Mouse (Mus musculus) ovary, adult 18-20 months (tissue): ENCODE measurements around the gene Adh1.

Experiments used
- DNase-seq: peaks from one replicate; pipeline ENCODE4 v3.0.0; 2022; ENCODE audit warnings: low spot score, mixed read lengths

Adh1 gene

DNA sequence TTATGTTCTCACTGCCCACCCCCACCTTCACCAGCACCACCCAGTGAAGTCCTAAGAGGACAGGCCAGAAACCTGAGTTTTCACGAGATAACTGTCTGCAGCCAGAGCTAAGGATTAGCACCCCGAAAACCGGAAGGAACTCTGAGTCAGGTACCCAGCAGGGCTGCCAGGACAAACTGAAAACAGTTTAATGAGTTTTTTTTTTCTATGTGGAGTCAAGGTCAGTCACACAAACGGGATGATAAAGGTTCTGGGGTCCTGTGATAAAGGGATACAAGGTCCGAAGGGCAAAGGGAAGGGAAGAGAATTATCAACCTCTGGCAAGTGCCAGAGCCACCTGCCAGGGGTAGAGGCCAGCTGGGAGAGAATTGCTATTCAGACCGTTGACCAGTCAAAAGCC is 19.4 kb upstream of the Adh1 start:
- no peak for DNase-seq

DNA sequence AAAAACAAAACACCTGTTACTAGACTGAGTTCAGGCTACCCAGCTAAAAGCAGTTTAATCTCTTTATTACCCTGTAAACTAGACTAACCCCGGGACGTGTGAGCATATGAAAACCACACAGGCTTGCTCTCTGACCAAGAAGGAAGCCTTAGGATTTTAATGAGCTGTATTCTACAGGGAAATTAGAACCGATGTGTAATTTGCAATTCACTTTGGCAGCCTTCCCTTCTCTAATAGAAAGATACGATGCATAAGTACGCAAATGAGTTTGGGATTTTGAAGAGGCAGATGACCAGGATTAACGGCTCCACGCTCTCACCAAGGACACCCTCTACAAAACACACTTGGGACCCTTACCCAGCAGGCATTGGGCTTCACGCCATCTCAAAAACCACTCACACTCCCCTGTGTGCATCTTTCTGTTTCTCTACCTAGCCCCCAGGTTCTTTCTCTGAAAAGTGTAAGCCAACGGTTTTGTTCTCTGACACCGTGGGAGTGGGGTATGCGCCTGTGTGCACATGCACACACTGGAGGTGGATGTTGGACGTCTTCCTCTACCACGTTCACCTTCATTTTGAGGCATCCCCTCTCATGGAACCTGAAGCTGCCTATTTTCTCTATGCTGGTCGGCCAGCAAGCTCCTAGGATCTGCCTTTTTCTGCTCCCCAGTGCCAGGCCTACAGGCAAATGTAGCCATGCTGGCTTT is 18.6 kb upstream of the Adh1 start:
- DNase-seq: no peak

DNA sequence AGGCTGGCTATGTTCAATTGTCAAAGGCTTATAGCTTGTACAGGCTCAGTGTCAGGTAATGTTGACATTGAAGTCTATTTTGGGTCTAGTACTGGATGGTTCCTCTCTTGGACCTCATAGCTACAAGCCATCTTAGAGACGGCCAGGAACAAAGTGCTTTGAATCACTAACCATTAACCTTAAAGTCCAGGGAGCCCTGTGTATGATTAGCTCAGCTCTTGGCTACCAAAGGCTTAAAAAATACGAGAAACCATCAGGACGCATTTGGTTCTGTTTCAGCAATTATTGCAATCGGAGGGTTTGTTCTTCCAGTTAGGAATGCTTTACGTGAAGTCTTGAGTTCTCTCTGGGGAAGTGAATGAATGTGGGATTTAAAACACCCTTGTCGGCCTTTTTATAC is 17.9 kb upstream of the Adh1 start:
- no peak for DNase-seq

DNA sequence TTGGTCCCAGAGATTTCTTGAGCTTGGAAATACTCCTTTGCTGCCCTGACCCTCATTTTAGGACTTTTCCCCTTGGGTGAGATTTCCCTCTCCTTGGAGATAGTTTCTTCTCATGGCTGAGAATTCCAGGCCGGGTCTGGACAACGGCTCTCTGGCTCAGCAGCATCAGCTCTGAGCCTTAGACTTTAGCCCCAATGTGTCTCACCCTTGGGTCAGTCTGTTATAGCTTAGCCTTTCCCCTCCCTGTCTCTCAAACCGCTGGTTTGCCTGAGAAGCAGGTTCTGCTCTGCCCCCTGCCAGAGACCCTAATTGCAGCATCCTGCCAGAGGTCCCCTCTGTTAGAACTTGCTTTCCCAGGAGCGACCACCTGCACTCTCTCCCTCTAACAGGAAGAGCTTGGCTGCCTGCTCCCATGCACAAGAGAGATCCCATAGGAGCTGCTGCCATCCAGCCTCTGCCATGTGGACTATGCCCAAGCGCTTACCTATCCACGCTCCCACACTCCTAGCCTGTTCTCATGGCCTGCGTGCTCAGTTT is 16.4 kb upstream of the Adh1 start:
- DNase-seq: no peak

DNA sequence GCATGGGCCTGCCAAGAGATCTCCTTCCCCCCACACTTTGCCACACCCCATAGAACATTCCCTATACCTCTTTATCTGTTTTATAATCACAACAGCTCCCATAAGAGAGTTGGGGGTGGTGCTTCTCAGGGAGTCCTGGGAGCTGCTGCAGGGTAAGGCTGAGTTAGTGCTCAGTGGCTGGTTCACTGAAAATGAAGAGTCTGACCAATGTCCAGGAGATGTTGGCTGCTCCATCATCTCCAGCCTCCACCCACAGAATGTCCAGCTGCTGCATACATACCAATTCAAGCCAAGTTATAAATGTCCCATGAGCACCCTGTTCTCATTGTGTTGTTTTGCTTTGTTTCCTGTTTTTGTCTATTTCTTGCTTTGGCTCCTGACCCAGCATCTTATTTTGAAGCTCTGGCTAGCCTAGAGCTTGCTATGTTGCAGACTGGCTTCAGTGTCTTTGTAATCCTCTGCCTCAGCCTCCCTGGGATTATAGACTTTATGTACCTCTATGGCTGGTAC is 14.2 kb upstream of the Adh1 start:
- no peak for DNase-seq

DNA sequence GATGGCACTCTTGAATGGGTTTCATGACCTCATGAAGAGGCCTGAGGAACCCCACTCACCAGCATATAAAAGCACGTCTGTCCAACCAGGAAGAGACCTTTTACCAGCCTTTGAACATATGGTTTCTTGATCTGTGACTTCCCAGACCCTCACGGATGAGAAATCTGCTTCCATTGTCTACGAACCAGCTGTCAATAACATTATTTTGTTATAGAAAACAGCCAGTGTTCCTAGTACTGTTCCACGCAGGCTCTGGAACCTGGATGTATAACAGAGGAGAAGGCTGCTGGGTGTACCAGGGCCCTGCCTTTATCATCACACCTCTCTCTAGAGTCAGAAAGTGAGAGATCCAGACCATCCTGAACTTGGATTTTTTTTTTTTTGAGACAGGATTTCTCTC is 13.6 kb upstream of the Adh1 start:
- no peak for DNase-seq

DNA sequence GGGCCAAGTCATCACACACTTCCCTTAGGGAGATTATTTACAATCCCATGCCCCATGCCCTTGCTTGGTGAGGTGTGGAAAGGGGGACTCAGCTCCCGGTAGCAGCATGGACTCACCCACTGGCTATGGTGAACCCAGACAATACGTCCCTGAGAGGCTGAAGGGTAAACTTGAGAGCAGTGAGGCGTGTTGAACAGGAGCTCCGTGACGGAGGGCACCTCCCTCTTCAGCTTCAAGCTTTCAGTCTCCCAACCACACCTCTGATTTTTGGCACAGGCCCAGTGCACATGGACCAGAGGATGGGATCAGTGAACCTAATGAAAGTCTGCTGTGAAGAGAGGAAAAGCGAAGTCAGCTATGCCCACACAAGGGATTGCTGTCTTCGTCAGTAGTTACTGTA is 12.8 kb upstream of the Adh1 start:
- no peak for DNase-seq

DNA sequence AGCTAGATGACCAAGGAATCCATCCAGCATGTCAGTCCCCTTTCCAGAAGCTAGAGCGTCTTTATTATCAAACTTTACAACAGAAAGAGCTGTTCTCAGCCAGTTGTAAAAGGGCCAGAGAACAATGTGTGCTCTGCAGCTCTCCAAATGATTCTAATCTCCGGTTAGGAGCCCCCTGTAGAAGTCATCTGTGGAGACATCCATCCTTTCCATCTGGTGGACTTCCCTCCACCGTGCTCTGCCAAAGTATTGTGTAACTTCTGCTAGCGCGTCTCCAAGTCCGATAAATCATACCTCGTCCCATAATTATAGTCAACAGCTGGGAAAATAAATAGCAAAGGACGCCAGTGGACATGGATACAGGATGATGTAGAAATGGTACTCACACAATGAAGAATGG is 12.0 kb upstream of the Adh1 start:
- DNase-seq: no peak

DNA sequence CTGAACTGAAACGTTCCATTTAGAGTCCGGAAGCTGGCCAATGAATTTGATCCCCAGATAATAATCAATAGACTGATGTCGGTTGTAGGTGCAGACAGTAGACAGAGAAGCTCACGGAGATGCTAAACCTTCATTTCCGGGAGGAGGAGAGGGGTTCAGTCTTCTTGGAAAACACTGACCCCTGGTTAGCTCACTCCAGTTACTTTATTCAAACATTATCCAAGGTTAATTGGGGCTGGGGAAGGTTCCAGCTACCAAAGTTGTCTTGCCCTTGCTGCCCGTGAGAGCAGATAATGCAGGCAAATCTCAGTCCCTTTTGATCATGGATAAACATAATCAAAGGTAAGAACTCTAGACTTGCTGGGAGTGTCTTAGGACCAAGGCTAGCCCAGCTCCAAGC is 9.6 kb upstream of the Adh1 start:
- no peak for DNase-seq

DNA sequence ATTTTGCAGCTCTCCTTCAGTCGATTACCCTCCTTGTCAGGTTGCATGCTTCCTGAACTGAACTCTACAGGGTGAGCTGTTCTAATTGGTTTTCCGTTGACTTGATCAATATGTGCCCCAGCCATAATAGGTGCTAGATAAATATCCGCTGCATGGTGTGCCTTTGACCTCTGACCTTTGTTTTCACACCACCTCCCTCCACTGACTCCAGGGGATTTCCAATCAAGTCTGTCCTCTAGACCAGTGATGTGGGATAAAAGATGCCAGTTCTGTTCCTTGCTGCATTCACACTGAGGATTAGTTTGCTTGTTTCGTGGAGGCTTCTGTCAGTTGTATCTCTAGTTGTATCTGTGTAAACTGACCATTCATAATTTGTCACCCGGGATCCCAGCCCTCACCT is 6.6 kb upstream of the Adh1 start:
- DNase-seq: no peak

DNA sequence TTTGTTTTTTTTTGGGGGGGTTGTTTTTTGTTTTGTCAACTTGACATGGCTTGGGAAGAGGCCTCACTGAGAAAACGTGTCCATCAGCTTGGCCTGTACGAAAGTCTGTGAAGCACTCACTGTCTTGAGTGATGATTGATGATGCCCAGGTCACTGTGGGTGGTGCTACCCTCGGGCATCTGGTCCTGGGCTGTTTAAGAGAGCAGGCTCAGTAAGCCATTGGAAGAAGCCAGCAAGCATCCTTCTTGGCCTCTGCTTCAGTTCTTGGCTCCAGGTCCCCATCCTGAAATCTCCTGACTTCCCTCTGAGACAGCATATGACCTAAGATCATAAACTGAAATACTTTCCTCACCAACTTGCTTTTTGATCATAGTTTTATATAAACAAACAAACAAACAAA is 5.4 kb upstream of the Adh1 start:
- DNase-seq: no peak

DNA sequence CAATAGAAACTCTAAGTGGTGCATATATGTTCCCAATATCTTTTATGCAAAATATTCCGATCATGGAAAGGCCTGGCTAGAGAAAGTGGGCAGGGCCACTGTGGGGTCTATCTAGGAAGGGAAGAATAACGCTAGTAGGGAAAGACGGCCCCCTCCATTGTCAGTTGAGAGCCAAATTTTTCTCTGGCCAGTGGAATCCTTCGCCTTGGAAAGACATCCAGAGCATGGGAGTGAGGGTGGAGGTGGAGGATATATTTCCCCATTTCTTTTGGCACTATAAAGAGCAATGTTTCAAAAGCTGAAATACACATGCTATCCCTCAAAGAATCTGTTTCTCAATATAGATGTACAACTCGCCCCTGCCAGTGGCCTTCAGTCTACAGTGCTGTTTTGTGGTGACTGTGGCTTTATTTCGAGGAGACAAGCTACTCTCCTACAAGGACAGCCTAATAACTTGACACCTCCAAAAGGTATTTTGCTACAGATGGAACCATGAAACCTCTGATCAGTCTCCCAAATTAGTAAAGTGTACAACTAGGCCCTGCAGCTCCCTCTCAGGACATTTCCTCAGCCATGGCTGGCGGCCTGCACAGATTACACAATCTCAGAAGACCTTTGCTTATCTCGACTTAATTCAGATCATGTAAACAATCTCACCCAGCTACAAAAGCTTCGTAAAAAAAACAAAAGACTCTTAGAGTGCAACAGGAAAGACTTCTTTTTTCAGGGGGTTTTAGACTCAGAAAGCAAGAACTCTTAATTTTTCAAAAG is 4.8 kb upstream of the Adh1 start:
- peak; percentile 42 for DNase-seq

DNA sequence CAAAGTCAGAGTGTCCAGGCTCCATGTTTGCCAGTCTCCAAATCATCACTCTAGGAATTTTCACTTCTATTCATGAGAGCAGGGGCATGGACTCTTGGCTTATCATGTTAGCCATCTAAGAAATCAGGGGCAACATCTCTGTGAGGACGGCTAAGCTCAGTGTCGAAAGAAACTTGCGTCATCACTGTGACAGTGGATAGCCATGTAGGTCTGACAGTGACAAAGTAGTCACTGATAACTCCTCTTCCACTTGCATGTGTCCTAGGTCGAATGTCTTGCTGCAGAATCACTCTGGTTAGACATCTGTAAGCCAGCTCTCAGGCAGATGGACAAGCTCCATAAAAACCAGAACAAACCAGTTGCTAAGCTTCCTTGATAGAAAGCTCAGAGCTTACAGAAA is 1.8 kb downstream of the Adh1 start:
- no peak for DNase-seq

DNA sequence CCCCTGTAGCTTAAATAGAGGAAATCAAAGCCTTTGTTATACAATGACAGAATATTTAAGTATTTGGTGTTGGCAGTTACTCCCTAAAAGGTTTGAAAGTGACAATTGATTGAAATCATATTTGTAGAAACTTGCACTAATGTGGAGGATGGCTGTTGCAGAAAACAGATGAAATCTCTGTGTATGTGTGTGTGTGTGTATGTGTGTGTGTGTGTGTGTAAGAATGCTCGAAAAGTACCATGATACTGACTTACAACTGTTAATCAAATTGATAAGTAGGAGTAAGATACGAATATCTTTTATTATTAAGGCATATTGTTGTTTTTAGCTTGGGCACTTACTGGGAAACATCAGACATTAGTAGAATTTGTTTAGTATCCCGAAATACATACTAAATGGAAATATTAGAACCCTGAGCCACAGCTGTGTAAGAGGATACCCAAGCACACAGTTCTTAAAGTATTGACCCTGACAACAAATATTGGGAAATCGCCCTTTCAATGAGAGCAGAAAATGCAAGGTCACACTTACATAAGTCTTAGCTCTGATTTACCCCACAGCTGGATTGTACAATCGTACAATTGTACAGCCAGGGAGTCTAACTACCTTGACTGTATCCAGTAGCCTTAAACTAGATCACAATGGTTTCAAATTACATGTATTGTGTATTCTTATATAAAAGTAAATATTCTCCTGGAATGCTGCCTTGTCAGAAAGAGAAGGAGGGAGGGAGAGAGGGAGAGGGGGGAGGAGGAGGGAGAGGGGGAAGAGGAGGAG is 2.6 kb downstream of the Adh1 start:
- no peak for DNase-seq

DNA sequence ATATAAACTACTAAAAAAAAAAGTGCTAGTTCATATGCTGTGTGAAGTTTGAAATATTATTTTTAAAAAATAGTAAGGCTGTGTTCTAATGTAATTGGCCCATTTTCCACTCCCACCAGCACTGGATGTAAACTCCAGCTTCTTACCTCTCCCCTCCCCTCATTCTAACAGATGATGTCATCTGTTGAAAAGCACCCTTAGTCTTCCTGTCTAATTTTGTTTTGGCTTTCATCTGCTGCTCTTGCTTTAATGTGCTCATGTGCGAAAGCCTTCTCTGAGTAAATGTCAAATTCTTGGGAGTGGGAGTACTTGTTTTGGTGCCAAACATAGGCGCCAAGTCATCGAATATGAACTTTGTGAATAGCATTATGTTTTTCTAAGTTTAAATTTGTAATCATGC is 3.9 kb downstream of the Adh1 start:
- DNase-seq: no peak

DNA sequence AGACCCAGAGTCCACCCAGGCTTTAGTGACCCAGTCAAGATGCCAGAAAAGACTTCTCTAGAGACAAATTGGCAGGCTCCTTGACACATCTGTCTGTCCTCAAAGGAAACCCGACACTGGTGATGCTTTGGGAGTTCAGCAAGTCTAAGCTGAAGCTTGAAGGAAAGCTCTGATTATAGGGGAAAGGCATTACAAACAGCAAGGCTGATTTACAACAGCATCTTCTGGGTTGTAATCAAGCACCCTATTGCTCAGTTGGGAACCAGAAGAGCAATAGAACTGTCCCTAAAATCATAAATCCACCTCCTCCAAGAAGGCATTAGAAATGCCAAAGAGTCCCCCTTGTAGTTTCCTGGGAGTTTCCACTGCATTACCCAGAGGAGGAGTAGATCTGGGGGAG is 9.7 kb downstream of the Adh1 start:
- no peak for DNase-seq

DNA sequence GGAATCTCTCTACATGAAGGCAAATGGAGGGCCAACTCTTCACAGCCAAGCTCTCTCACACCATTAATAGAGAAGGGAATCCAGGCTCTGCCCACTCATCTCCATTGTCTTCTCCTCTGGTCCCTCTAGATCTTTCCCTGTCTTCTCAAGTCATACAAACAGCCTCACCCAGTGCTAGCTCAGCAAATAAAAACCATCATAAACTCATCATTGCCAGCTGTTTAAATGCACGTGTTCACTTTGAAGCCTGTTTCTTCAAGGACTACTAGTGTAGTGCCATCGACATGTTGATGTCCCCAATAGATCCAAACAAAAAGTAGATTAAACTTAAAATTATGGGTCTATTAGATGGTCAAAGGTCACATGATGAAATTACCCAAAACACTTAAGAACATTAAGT is 10.5 kb downstream of the Adh1 start:
- DNase-seq: no peak

DNA sequence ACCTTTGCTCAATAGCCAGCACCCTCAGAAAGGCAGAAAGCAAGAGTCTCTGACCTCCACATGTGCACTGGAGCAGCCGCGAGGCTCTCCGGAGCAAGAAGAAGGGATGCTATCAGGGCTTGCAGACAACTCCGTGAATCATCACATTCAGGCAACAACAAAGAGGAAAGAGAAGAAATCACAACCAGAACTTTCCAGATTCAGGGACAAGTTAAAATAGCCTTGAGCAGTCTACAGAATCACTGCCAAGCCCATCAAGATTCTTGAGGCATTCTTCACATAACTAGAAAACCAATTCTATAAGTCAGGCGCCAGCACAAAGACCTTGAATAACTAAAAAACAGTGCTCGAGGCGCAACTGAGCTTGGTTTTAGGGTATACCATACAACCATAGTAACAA is 12.3 kb downstream of the Adh1 start:
- peak; percentile 26 for DNase-seq

DNA sequence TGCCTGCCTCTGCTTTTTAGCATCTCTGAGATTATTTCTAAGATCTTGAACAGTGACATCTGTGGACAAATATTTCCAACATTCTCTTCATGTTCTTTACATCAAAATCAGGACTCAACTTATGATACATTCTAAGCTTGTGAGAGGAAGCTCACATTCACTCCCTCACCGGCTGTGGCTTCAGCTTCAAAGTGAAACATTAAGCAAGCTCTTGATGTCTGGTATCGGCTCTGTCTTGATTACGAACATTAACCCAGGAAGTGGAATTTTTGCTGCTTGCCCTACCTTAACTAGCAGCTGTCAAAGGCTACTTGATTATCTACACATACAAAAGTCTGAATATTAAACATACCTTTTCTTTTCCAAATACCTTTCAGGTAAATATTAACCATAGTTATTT is 14.3 kb downstream of the Adh1 start:
- no peak for DNase-seq

DNA sequence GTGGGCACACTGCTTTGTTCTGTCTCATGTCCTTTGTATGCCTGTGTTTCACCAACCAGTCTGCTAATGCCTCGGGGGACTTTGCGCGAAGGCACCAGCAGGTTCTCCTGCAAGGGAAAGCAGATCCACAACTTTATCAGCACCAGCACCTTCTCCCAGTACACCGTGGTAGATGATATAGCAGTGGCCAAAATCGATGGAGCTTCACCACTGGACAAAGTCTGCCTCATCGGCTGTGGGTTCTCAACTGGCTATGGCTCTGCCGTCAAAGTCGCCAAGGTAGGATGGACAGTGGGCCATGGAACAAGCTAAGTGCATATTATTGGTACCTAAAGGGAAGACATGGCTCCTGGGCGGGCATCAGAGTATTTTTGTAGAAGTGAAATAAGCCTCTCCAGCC is 21.8 kb downstream of the Adh1 start:
- no peak for DNase-seq

DNA sequence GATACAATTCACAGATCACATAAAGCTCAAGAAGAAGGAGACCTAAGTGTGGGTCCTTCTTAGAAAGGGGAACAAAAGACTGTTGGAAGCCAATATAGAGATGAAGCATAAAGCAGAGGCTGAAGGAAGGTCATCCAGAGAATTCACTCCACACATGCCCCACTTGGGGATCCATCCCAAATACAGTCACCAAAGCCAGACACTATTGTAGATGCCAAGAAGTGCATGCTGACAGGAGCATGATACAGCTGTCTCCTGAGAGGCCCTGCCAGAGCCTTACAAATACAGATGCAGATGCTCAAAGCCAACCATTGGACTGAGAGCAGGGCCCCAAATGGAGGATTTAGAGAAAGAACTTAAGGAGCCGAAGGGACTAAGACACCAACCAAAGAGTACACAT is 23.0 kb downstream of the Adh1 start:
- DNase-seq: no peak

DNA sequence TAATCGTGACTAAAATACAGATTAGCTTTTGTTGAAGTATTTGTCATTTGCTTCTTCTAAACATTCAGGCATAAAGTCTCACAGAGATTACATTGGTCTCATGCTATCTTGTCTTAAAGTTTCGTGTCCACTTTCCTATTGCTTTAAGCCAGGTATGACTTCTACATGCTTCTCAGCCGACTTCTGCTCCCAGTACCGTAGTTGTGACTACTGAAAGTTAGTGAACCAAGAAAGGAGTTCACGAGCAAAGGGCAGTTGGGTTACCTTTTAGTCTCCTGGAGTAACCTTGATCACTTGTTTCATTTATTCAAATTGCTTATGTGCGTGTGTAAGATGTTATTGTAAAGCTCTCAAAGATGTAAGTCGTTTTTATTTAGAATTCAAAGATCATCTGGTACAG is 25.2 kb downstream of the Adh1 start:
- DNase-seq: no peak

DNA sequence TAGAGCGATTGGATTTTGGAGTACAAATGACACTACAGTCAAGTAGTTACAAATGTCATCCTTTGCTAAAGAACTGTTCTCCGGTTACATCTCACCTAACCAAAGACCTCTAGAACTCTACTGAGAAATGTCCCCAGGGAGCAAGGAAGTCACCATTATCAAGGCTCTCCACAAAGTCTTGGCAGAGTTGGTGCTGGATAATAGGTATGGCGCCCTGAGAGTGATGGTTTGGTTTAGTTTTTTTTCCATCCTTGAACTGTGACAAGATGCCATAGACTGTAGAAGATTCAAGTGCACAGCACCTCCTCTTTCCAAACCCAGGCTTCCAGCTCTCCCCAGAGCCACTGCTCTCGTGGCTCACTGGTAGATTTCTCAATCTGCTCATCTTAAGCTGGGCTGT is 26.9 kb downstream of the Adh1 start:
- DNase-seq: no peak
